Mouse (Mus musculus) testis, adult 2 months (tissue): ENCODE results near the gene Eif5a2.

Experiments used
- CTCF ChIP-seq: fragments of 200-500 bp; IDR thresholded peaks from 2 replicates; pipeline ENCODE4 v1.5.1; 2012; ENCODE audit warnings: low read depth, mild to moderate bottlenecking, inconsistent platforms, low read length, moderate library complexity; ENCODE audit not compliant: control insufficient read depth, insufficient read depth, insufficient replicate concordance
- POLR2A ChIP-seq: fragments of 200-500 bp; IDR thresholded peaks from 2 replicates; pipeline ENCODE4 v1.6.1; 2012; ENCODE audit warnings: low read depth, mild to moderate bottlenecking, inconsistent platforms, low read length, moderate library complexity; ENCODE audit not compliant: control insufficient read depth

DNA sequence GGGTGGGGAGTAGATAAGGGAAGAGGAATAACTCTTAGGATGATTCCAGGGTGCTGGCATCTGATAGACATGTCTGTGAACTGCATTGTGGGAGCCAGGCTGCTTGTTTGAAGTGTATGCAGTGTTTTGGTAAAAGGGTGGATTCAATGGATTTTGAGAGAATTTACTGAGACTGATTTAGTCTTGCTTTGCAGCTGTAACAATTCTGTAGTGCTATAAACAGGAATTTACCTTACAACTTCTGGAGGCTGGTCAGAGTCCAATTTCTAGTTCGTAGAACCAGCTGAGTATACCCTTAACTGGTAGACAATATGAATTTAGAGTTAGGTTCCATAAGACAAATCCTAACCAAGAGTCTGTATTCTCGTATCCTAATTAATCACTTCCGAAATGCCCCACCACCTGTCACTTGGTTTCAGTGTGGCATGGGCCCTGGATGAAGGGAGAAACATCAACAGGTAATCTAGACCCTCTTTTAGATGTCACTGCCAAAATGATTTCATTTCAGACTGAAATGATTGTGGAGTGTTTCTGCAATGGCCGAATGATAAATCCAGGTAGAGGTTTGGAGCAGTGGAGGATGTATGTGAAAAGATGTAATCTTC lies 27.1 kb downstream of the Eif5a2 start:
- TF ChIP-seq CTCF (no peak), POLR2A (no peak)
